Mouse (Mus musculus) lung, postnatal 10 days (tissue): Measurements from ENCODE around the gene Wdr93.

ENCODE experiments used
- DNase-seq: peaks from one replicate; pipeline ENCODE4 v3.0.0; 2021

Wdr93 gene

DNA sequence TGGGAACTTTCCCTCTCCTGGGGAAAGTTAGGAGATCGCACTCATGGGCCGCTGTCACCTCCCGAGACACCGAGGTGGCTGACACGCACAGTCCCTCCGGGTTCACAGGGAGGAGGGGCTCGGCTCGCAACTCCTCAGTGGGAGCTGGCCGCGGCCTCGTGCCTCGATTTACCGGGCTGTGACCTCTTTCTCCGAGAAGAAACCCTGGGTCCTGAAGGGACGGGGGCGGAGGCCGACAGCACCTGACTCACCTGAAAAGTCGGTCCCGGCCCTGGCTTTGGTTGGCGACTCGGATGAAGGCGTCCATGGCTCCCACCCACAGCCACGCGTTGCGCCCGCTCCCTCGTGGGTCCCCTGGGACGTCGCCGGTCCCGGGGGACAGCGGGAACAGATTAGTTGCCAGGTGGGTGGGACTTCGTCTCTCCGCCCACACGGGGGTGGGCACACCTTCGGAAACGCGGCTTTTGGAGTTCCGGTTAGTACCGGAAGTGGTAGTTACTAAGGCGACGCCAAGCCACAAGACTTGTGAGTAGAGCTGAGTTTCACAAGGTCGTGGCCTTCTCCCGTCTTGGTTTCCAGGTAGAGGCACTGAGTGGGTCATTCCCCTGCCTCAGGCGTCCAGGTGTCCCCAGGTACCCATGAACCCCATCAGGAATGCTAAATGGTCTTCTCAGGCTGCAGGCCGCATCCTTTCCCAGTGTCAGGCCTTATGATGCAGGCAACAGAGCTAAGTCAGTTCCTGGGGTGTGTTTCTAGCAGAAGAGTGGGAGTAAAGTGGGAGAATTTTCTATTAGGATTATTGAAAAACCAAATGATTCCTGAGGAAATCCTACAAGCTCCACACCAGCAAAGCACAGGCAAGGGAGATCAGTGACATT is at the start of gene Wdr93, which contains the start of gene Pex11a:
Wdr93 (plus strand) TSS at position 505 of the 878 bp plus-strand sequence.
Pex11a (minus strand) TSS at position 473 of the 878 bp plus-strand sequence.
- peak; percentile 91 for DNase-seq

DNA sequence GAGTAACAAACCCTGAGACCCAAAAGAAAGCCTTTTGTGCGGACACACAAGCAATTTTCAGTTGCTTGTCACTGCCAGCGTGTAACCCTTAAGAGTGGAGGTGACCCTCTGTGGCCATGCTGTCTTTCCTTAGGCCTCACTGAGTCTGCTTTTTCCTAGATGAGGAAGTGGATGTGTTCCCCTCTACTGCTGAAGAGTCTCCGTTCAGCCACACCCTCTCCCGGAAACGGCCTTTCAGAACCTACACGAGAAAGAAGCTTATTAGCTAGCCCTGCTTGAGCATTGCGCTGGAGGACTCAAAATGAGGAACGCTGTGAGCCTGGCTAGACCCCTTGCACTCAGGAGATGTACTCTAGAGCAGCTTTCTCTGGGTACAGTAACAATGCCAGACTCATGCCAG is 46.5 kb upstream of the Wdr93 start:
- no peak for DNase-seq

DNA sequence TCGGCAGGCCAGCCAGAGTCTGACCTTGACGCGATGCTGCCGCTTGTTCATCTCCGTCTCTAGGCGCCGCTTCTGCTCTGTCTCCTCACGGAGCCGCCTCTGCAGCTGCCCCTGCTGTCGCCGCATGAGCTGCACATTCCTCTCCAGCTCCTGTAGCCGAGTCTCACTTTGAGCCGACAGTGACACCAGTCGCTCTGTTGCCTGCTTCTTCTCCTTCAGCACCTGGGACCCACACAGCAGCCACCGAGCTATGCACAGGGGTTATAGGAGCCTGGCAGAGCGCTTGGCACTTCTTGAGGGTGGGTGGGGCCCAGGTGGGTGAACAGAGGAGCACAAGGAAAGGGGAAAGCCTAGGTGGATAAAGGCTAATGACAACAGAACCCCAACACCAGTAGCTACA is 40.2 kb upstream of the Wdr93 start:
- DNase-seq, result no peak

DNA sequence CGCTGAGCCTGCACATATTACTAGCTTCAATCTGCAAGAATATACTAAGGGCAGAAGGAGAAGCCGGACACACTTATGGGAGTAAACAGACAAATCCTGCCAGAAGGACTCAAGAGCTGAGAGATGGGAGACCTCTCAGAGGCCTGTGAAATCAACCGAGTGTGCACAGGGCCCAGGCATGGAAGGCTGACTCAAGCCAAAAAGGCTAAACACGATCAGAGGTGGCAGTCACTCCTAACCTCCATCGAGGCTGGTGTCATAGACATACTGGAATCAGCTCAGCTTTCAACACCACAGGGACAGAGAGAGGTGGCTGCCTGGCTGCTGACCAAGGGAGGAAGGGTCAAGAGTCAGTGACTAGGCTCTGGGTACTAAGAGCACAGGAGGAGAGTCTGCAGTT is 37.8 kb upstream of the Wdr93 start:
- no peak for DNase-seq

DNA sequence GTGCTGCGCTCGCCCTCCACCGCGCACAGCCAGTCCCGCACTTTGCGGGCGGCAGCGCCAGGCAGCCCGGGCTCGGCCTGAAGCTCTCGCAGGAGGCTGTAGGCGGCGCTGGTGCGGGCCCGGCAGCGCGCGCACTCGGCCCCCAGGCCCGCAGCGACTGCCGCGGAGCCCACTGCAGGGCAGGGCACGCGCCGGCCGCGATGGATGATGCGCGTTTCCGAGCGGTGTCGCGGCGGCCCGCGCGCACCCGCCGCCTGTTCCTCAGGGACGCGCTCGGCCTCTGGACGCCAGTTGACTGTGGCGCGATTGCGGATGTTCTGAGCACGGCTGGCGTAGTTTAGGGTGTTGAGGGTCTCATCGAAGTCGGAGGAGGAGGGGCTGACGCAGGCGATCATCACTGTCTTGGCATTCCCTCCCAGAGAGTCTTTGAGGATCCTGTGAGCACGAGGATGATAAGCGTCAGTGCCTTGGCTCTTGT is 32.8 kb upstream of the Wdr93 start:
- peak; percentile 28 for DNase-seq

DNA sequence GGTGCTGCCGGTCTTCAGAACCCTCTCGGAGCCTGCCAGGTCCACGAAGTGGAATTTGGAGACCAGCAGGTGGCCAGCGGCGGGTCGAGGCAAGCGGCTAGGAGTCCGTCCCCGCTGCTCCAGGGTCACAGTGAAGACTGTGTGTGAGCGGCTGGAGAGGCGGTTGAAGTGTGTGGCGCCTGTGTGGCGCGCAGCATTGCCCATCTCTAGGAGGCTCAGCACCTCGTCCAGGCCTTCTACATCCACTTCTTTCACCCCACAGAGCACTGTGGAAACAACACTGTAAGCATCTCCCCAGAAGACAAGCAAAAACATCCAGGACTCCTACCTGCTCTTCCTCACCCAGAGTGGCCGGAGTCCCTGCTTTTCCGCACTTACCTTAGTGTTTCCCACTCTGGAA is 32.1 kb upstream of the Wdr93 start:
- no peak for DNase-seq

DNA sequence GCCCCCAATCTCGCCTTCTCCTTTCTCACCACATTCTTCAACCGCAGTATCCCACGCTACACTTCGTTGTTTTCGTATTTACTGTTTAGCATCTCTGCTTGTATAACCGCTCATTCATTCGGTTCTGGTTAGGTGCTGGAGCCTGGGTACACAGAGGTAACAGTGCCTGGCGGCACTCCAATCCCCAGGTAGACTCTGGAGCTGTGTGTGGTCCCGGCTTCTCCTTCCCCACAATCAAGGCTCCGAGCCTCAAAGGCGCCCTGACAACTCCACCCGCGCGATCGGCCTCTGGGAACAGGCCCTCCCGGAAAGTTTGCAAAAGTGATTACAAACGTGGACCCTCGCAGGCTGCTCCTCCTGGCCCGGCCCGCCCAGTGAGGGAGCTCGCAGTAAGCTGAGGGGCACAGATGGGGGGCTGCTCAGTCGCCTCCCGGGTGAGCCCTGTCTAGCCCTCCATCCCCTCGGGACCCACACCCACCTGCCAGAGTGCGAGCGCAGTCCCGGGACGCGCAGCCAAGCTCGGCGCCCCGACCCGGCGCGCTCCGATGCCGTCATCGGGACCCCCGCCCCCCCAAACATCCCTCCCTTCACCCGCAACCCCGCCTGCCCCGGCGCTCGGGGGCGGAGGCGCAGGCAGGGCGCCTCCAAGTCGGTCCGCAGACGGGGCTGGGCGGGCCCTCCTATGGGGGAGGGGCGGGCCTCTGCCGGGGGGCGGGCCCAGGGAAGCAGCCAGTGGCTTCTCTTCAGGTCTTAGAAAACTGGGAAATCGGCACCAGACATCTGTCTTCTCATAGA is 27.6 kb upstream of the Wdr93 start, which contains the start of gene Kif7:
Kif7 (minus strand) TSS at position 534 of the 795 bp plus-strand sequence.
- DNase-seq, result peak; percentile 93

DNA sequence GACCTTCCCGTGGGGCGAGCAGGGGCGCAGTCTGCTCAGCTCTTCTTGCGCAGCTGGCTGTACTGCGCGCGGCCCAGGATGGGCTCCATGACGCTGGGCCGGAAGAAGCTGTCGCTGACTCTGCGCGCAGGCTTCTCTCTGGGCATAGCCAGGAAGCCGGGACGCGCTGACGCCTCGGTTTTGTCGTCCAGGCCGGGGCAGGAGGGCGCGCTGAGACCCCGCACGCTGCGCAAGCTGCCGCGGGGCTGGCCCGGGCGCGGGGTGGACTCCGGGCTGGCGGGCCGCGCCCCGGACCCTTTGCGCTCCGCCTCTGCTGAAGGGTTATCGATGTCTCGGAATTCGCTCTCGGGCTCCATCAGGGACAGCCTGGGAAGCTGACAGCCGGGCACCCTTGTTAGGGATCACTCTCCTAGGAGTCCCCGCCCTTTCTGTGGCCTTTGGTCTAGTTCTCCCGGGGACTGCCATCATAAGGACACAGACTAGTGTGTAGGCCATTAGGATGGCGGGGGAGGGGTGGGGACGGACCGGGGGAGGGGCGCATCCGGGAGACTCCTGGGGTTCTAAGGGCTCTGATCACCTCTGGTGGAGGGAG is 21.5 kb upstream of the Wdr93 start:
- peak; percentile 77 for DNase-seq

DNA sequence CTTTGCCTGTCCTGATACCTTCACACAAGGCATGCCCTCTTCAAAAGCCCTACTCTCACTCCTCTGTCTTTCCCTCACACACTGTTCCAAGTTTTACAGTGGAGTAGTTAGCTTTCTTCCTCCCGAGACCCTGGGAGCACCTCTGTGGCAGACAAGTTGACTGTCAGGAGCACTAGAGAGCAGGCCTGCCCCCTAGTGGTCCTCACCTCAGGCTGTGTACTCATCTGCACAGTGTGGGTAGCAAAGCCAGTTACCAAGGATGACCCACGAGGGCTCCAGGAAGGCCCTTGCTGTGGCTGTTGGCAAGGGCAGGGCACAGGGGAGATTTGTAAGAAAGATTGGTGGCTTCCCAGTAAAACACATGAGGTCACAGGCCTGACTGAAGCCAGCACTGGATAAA is 15.9 kb upstream of the Wdr93 start:
- DNase-seq, result peak; percentile 77

DNA sequence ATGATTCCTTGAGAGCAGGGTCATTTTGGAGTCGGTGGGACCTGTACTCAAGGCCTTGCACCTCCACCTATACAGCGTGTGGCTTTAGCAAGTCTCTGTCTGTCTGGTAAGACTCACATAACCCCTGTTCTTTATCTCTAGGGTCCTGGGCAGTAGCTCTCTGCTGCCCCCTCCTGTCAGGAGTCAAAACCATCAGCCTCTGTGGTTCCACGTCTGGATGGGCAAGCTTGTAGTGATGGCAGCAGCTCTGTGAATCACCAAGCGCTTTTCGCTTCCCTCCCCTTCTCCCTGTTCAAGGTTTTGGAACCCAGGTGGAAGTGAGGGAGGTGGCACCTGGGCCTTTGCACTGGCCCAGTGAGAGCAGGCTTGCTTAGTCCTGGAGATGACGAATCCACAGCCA is 14.7 kb upstream of the Wdr93 start:
- DNase-seq, result peak; percentile 76

DNA sequence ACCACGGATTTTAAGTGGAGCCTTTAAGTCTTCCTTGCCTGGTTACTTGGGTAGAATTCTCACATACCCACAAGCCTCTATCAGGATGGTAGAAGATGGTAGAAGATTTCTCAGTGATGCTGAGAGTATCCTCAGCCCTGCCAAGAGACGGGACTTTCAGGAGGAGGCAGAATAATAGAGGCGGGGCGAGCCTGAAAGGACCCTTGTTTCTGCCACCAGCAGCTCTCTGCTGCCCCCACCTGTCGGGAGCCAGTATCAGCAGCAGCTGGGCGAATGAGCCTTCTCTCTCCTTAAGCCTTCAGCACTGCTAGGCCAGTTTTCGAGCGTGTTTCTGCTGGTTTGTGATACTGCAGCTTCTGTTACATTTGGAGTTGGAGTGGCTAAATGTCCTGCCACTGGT is 13.8 kb upstream of the Wdr93 start:
- DNase-seq, result peak; percentile 83

DNA sequence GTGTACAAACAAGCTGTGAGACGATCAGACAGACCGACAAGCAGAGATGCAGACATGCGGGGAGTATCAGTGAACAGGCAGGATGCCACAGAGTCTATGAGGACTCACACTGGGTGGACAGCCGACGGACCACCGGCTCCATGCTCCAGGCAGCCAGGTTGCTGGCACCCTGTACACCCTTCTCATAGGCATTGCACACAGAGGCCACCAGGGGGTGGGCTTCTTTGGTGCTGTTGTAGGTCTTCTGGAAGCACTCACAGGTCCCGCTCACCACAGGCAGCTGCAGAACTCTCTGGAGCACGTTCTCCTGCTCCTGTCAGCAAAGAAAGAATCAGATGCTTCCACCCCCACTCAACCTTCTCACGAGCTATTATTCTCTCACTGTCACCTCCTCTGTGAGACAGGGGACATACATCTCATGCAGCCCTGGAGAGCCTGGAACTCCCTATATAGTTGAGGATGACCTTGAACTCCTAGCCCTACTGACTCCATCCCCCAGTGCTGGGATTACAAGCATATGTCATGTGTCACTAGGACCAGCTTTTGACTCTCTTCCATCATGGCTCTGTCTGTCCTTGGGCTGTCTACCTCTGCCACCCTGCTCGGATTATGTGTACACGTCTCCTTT is 13.1 kb upstream of the Wdr93 start:
- peak; percentile 29 for DNase-seq

DNA sequence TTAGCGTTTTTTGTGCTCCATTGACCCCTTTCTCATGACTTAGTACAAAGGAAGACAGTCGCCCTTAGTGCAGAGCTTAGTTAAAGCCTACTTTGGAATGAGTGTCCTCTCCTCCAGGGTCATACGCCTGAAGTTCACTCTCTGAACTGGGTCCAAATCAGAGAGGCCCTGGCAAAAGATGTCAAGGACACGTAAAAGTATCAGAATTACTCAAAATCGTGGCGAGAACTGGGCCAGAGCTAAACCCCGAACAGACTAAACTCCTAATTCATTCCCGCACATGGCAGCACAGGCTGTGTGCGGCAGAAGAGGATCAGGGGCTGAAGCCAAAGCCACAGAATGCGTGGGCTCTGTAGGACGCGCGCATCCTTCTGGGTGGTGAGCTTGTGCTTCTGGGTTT is 11.5 kb upstream of the Wdr93 start:
- DNase-seq, result no peak

DNA sequence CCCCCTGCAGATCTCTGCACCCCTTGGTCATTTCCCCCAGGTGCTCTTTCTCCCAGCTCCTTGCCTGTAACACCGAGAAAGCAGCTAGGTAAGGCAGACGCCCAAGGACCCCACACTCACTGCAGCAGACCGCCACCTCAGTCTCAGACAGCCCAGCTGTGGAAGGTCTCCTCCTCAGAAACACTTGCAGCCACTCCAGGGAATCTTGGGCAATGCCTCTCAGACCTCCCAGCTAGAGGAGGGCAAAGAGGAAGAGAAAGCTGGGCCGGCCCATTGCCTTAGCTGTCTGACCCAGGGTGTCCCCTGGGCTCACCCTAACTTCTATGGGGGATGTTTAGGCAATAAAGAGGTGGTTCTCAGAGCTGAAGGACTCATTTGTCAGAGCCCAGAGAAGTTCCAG is 10.3 kb upstream of the Wdr93 start, which contains the start of gene Plin1:
Plin1 (minus strand) TSS at position 282 of the 400 bp plus-strand sequence.
- peak; percentile 53 for DNase-seq

DNA sequence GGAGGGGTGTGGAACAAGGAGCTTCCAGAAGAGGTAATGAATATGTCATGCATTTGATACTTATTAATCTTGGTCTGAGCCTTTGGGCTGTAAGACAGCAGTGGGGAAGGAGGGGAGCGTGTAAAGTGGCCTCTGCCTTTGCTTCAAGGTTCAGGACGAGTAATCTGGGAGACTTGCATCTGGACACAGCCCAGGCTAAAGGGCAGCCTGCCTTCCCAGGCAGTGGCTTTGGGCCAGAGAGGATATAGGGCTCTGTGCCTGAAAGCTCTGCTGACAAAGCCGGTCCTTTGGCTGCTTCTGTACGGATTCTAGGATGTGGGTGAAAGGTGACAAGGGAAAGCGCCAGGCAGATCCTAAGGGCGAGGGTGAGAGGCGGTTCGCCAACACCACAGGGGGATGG is 8.4 kb upstream of the Wdr93 start:
- DNase-seq, result peak; percentile 52

DNA sequence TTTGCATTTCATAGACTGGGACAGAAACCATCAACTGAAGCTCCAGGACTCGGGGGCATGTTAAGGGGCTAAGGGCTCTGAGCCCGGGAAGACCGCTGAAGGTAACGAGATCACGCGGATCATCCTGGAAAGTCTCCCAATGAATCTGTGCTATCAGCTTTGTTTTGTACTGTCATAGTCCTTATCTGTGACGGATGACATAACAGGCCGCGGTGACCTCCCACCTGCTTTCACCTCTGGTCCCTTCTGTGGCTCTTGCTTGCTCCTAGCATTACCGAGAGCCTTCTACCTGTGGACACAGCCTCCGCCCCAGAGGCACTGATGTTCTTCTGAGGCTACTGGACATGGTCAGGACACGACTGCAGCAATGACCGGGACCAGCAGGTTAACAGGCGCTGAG is 6.5 kb upstream of the Wdr93 start:
- no peak for DNase-seq

DNA sequence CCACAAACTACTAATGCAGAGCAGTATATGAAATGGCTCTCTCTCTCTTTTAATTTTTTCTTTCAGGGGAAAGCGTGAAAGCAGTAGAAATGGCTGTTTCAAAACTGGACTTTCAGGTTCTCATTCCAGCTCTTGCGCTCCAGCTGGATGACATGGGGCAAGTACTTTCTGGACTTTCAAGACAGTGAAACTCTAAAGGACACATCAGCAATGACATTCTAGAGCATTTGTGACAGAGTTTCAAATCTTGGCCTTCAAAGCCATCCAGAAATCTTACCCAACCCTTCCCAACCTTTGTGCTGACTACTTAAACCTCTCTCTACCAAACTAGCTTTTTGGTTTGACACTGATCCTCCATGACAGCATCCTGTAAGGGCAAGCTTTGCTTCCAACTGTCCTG is 4.0 kb upstream of the Wdr93 start:
- DNase-seq, result no peak

DNA sequence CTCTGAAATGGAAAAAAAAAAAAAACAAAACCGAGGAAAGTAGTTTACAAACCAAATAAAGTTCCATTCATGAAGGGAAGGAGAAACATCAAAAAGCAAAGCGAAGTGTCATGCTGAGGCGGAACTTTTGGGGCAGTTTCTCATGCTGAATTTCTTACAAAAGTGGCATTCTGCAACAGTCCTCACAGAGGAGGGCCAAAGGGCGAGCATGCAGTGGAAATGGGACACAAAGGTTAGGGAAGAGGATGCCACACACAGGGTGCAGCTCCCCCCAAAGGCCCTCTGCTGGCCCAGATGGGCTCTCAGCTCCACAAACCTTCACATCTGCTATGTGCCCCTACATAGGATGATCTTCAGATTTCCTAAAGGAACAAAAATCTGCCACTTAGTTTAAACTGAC is 2.7 kb upstream of the Wdr93 start:
- DNase-seq, result no peak

DNA sequence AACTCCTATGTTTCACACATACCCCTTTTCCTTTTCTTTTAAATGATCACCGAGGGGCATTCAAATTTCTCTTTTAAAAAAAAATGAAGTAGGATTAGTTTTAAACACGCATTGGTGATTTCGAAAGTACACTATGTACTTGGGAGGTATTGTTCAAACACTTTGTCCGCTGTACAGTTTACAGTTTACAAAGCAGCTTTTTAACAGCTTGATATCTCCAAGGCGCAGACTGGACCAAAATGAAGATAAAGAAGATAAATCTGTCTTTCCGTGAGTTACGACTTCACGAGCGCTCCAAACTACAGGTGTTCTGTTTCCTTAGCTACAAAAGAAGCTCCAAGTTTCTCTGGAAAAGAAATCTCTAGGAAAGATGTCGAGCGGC is 695 bp upstream of the Wdr93 start:
- no peak for DNase-seq

DNA sequence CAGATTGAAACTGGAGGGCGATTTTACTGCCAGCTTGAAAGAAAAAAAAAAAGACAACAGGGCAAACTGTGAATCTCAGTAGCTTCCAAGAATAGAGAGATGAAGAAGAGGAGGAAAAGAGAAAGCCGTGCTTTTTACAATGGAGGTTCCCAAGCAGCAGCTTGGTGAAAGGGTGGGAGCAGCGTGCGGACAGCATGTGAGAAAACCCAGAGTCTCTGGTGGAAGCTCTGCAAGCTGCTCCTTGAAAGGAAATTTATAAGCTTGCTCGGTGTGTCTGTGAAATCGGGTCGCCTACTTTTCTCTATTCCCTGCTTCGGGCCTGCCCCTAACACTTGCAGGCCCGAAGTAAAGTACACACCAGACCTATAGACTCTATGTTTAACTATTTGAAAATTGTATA is 1.1 kb downstream of the Wdr93 start:
- no peak for DNase-seq

DNA sequence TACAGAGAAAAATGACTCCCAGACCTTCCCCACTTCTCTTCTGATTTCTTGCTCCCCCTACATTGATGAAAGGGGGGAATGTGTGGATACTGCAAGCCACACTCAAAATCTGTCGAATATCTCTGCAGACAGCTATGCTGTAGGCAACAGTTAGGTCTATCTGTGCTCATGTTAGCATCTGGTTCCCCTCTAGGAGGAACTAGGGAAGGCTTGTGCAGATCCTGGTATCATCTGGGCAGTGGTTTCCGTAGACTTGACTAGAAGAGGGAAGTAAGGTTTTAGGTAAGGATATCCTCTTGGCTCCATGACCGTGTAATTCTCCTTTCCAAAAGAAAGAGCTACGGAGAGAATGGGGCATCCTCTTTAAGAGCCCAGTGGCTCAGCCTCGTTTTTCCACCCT is 1.6 kb downstream of the Wdr93 start:
- DNase-seq, result no peak

DNA sequence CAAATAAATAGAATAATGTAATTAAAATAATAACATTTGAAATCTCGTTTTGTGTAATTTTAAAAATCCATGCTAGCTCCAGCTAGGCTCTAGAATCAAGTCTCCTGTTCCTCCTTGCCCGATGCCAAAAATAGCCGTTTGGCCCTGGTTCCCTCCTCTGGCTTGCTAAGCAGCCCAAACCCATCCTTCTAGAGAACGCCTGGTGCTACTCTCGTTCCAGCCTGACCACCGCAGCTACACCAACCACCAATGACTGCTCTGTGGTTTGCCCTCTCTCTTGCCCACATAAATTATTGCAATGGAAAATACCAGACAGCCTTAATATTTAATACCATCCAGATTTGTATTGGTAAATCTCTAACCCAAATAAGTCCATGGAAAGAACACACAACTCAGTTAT is 4.7 kb downstream of the Wdr93 start:
- DNase-seq, result no peak

DNA sequence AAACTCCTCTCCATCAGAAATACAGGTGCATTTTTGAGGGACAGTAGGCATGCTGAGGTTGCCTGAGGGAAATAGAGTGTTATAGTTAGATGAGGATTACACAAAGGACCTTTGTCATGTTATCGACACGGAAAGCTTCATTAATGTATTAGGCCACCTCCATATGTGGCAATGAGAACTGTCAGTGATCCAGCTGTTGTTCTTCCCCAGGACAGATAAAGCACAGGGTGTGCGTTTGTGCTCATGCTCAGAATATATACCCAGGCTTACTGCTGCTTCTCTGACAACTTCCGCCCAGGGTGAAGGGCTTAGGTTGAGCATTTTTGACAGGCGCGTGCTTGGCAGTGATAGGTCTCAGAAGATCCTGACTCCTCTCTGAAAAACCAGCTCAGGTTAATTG is 6.5 kb downstream of the Wdr93 start:
- DNase-seq, result no peak
